Mouse (Mus musculus) forebrain, postnatal 0 days (tissue): Measurements from ENCODE around the gene Znrd1. TPM values are rescaled to one million over a fixed set of nuclear protein-coding genes. Genes with fewer than 3 reads are reported as not detected.

Experiments used
- ATAC-seq: fragments of 200-750 bp; cut with Nextera tagmentation; 2 replicates; pipeline ENCODE4 v1.8.0; 2017; ENCODE audit warnings: mild to moderate bottlenecking, moderate library complexity
- DNase-seq: peaks from one replicate; pipeline ENCODE4 v3.0.0-alpha.2; 2015
- H3K27ac ChIP-seq: fragments of 300-500 bp; sonication (generic); 2 replicates; pipeline ENCODE4 v1.5.1; 2014; ENCODE audit warnings: low read depth, mild to moderate bottlenecking, antibody characterized with exemption, low read length, moderate library complexity, mixed read lengths
- H3K27me3 ChIP-seq: fragments of 300-500 bp; sonication (generic); 2 replicates; pipeline ENCODE4 v1.6.1; 2014; ENCODE audit warnings: mild to moderate bottlenecking, low read length, mixed read lengths; ENCODE audit not compliant: insufficient read depth
- H3K36me3 ChIP-seq: fragments of 300-500 bp; sonication (generic); 2 replicates; pipeline ENCODE4 v1.6.1; 2014; ENCODE audit warnings: mild to moderate bottlenecking, moderate library complexity; ENCODE audit not compliant: insufficient read depth
- H3K4me1 ChIP-seq: fragments of 300-500 bp; sonication (generic); 2 replicates; pipeline ENCODE4 v1.6.1; 2014; ENCODE audit warnings: antibody characterized with exemption; ENCODE audit not compliant: insufficient read depth
- H3K4me2 ChIP-seq: fragments of 300-500 bp; sonication (generic); 2 replicates; pipeline ENCODE4 v1.6.1; 2014; ENCODE audit warnings: low read depth, mild to moderate bottlenecking, moderate library complexity
- H3K4me3 ChIP-seq: fragments of 300-500 bp; sonication (generic); 2 replicates; pipeline ENCODE4 v1.5.1; 2014; ENCODE audit warnings: low read depth, low read length, mixed read lengths
- H3K9ac ChIP-seq: fragments of 300-500 bp; sonication (generic); 2 replicates; pipeline ENCODE4 v1.6.1; 2014; ENCODE audit warnings: mild to moderate bottlenecking
- H3K9me3 ChIP-seq: fragments of 300-500 bp; sonication (generic); 2 replicates; pipeline ENCODE4 v1.6.1; 2016; ENCODE audit warnings: low read length
- CTCF ChIP-seq: sonication (generic); IDR thresholded peaks from 2 replicates; pipeline ENCODE4 v1.5.1; 2016; ENCODE audit warnings: antibody characterized with exemption, control low read depth, low read depth
- WGBS: fragments of 180-500 bp; shearing (Covaris S2); extraction: QIAGEN DNeasy Blood & Tissue Kit; methylation state at CpG from one replicate; pipeline ENCODE4 v1.1.7; 2014; 5-methylcytosine and 5-hydroxymethylcytosine counted together
- polyA plus RNA-seq: library from polyadenylated mRNA; unstranded; fragments of >200 nt; fragmentation: Nextera tagmentation; extraction: Ambion mirVana; gene quantifications from 2 replicates; pipeline ENCODE4 v1.2.1, GENCODE M21; 2015
- total RNA-seq: library from RNA; depleted of rRNA; stranded (reverse); fragments of >200 nt; gene quantifications from 2 replicates; pipeline ENCODE4 v1.2.3, GENCODE M21; 2014

Gene Znrd1
- total and polyA plus RNA-seq, 2 experiments from 2014 or later, result 28.6 to 48.8 TPM

DNA sequence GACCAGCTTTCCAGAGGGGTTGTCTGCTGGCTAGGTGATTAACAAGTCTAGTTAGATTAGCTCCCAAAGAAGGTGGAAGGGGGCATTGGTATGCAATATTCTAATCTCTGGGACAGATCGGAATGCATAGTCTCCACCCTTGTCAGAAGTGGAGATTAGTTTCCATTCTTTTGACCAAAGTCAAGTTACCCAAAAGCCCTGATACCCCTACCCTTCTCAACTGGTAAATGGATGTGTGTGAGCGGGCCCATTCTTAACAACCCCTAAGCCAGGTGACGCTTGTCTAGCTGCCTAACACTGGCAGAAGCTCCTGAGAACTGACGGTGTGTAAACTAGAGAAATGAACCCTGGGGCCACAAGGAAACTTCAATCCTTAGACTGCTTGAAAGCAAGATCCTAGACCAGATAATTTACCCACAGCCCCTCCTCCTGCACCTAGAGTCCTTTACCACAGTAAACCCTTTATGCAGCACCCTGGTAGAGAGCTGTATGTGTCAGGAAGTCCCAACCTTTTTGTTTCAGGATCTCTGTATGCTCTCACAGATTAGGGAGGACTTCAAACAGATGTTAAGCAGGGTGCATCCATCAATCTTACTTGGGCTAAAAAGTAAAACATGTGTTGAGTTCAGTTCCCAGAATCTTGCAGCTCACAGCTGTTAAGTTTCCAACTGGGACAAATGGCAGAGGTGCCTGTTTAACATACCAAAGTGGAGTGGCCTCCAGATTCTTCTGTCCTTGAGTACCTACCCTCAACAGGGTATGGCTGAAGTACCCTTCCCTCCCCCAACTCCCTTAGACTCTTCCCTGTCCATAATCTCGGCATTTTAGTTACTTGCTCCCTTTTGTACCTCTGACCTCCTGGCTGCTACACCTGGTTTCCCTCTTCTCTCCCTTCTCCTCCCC is 24.1 kb upstream of the Znrd1 start:
- Histone ChIP-seq H3K36me3 (no peaks in the 10 kb centered on the region), H3K27me3 (peaks cover under 1% of the 10 kb centered on the region; the same call in 1 of the 2 replicates), H3K27ac (no peak overlapping the region), H3K9ac (no peak overlapping the region), H3K9me3 (no peaks in the 10 kb centered on the region), H3K4me3 (no peak overlapping the region), H3K4me1 (no peaks in the 10 kb centered on the region), H3K4me2 (no peak overlapping the region)
- 35% methylated on average over 5 of the region's 5 CpGs for WGBS
- DNase-seq (no peak), ATAC-seq (no peak)
- no peak for TF ChIP-seq CTCF

DNA sequence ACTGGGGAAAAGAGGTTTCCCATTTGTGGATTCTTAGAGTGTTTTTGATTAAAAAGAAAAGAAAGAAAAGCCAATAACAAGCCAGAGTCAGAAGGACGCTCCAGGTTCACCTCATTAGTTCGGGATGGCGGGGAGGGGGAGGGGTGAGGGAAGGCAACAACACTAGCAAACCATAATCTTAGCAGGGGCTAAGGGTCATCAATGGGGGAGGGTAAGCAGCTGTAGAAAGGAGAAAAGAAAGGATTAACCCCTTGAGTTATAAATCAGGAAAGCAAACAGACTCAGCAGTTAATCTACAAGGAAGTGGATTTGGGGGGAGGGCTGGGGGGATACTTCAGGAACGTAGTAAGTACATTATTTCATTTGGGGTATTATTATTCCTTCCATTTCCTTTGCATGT is 23.5 kb upstream of the Znrd1 start:
- Histone ChIP-seq H3K36me3 (no peaks in the 10 kb centered on the region), H3K27ac (no peak overlapping the region), H3K27me3 (no peaks in the 10 kb centered on the region; the same call in 1 of the 2 replicates), H3K9me3 (no peaks in the 10 kb centered on the region), H3K9ac (no peak overlapping the region), H3K4me2 (no peak overlapping the region), H3K4me1 (no peaks in the 10 kb centered on the region), H3K4me3 (no peak overlapping the region)
- WGBS, result 6% methylated on average over 4 of the region's 4 CpGs
- no peak for TF ChIP-seq CTCF
- ATAC-seq (no peak), DNase-seq (no peak)

DNA sequence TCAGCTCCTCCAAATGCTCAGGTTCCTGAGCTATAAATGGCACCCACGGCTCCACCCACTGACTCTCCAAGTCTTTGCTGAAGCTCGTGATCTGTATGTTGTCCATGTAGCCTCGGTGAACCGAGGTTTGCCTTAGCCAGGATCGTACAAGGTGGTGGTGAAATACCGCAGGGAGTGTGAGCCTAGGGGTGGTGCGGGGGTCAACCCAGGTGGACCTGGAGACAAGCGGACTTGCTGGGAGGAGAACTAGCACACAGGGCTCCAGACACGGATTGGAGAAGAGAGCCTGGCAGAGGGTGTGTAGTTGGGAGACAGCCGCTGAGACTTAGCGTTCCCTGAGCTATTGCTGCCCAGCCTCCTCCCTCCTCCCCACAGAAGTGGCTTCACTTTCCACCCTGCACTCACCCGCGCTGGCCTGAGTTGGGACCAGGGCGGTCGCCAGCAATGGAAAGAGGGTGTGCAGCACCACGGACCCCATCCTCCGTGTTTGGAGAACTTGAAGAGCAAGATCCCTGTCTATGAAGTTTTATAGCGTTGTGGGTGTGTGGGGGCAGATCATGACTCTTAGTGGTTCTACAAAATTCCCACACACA is 23.0 kb upstream of the Znrd1 start, which contains the start of gene 2410137M14Rik:
Gene 2410137M14Rik (minus strand): TSS at position 17 of the 593 bp plus-strand sequence.
- no peak for TF ChIP-seq CTCF
- Histone ChIP-seq H3K27ac (no peak within 1 kb of the TSS), H3K9ac (no peak within 1 kb of the TSS), H3K27me3 (no peaks in the 10 kb centered on the region; the same call in 1 of the 2 replicates), H3K36me3 (no peaks in the 10 kb centered on the region), H3K4me1 (no peaks in the 10 kb centered on the region), H3K4me2 (no peak within 1 kb of the TSS), H3K9me3 (no peaks in the 10 kb centered on the region), H3K4me3 (no peak within 1 kb of the TSS)
- DNase-seq (no peak), ATAC-seq (no peak)
- WGBS, result 11% methylated on average over 18 of the region's 18 CpGs

DNA sequence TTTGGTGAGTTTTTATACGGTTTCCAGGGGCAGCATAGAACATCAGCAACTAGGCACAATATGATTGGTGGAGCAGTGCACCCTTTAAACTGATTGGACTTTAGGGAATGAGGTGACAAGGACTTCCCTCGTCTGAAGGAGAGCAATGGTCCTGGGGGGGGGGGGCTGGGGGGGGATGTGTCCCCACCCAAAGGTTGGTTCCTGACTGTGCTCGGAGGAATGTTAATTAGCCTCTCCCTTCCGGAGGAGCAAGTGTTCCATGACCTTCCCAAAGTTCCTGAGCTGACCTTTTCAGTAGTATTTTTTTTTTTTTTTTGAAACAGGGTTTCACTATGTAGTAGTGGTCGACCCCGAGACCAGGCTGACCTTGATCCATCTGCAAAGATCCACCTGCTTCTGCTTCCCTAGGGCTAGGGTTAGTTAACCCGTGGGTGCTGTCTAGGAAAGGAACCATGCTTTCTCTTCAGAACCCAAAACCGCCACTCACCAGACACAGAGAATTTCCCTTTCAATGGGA is 15.0 kb upstream of the Znrd1 start:
- Histone ChIP-seq H3K4me3 (no peak overlapping the region), H3K36me3 (no peaks in the 10 kb centered on the region), H3K4me1 (no peaks in the 10 kb centered on the region), H3K9me3 (no peaks in the 10 kb centered on the region), H3K27me3 (no peaks in the 10 kb centered on the region), H3K27ac (no peak overlapping the region), H3K4me2 (no peak overlapping the region), H3K9ac (no peak overlapping the region)
- ATAC-seq (no peak), DNase-seq (no peak)
- no peak for TF ChIP-seq CTCF
- whole genome bisulfite sequencing, result 73% methylated on average over 8 of the region's 8 CpGs

DNA sequence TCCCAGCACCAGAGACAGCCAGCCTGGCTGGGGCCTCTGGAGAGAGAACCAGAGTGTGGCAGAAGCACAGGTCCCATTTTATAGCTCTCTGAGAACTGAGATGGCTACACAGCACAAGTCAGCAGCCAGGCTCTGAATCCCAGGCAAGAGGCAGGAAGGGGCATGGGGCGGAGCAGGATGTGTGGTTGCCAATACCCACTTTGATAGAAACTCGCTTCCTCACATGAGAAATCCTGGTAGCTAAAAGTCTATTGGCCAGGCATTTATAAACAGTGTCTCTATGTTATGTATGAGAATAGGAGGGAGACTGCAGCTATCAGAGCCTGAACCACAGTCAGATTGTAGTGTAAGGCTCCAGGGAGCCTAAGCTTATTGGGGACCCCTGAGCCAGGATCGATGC is 14.4 kb upstream of the Znrd1 start:
- no peak for ATAC-seq
- no peak overlapping the region for H3K9ac ChIP-seq
- TF ChIP-seq CTCF, result no peak
- no peak overlapping the region for H3K27ac ChIP-seq
- H3K9me3 ChIP-seq, result no peaks in the 10 kb centered on the region
- no peak for DNase-seq
- H3K4me2 ChIP-seq, result no peak overlapping the region
- no peak overlapping the region for H3K4me3 ChIP-seq
- H3K4me1 ChIP-seq, result no peaks in the 10 kb centered on the region
- 82% methylated on average over 3 of the region's 3 CpGs for WGBS
- H3K27me3 ChIP-seq, result no peaks in the 10 kb centered on the region
- no peaks in the 10 kb centered on the region for H3K36me3 ChIP-seq

DNA sequence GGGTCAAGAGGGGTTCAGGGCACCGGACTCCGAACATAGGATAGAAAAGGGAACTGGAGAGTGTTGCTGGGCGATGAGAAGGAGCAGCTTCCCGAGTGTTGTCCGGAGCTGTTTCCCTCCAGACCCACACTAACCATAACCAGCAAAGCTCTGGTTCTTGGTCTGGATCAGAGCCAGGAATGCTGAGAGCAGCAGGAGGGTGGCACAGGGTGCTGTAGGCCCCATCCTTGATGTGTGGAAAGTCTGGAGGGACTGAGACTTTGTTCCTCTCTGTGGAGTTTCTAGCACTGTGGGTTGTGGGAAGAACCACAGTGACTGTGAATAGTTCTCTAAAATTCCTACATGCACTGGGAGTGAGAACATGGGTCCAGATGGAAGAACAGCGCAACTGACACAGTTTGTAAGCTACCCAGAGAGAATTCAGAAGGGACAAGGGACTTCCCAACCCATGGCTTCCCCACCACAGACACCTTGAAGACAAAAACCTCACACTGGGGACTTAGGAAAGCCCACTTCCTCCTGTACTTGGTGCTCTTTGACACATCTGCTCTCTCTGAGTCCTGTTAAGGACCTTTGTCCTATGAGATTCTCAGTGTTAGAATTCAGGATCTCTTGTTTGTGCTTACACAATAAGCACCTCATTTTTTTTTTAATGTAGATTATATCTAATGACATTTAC is 13.0 kb upstream of the Znrd1 start:
- WGBS, result 87% methylated on average over 6 of the region's 6 CpGs
- H3K27me3 ChIP-seq, result no peaks in the 10 kb centered on the region
- H3K4me3 ChIP-seq, result no peak overlapping the region
- ATAC-seq (no peak), DNase-seq (no peak)
- H3K9me3 ChIP-seq, result no peaks in the 10 kb centered on the region
- H3K4me2 ChIP-seq, result no peak overlapping the region
- no peak overlapping the region for H3K9ac ChIP-seq
- TF ChIP-seq CTCF, result no peak
- H3K27ac ChIP-seq, result no peak overlapping the region
- H3K36me3 ChIP-seq, result no peaks in the 10 kb centered on the region
- no peaks in the 10 kb centered on the region for H3K4me1 ChIP-seq
